ENCODE assay signal across 33 mouse cellular contexts in genomic region chr12:86364285-86364684, GRCm38 (mm10). TPM values are rescaled to one million over a fixed set of nuclear protein-coding genes. Genes with fewer than 3 reads are reported as not detected.
DNase-seq lines count a peak whose midpoint lies in the region; ATAC-seq and TF ChIP-seq lines count a peak whose summit lies in the region.
"Had no signal": no experiment of that assay in that cellular context is flagged by ENCODE, and none has a peak within 500 bp of the region (broad histone marks: within the 10 kb centered on the region; RNA-seq: fewer than 3 reads in every experiment).

No protein-coding gene starts in this region.

- H3K4me3 ChIP-seq in forebrain, embryonic 12.5 days (replicated peaks): no peak overlapping the region
- H3K4me3 ChIP-seq in forebrain, embryonic 11.5 days (ENCODE audit: low read depth, low read length): no peak overlapping the region
- no peak overlapping the region for H3K4me3 ChIP-seq in hindbrain, embryonic 14.5 days (replicated peaks; ENCODE audit: low read length)
- no peak overlapping the region for H3K4me3 ChIP-seq in hindbrain, embryonic 12.5 days
- H3K4me3 ChIP-seq in midbrain, embryonic 11.5 days (ENCODE audit: low read depth, low read length): no peak overlapping the region
- H3K4me3 ChIP-seq in midbrain, embryonic 16.5 days (ENCODE audit: low read depth, low read length): no peak overlapping the region
- H3K4me3 ChIP-seq: gastrocnemius, adult 2 months; left cerebral cortex, adult 2 months; limb, embryonic 15.5 days; liver, embryonic 13.5 days; myocyte; neural tube, embryonic 12.5 days had no signal

- TF ChIP-seq POLR2A in brain, embryonic 14.5 days (IDR thresholded peaks at IDR 0.05; ENCODE audit: borderline replicate concordance, extremely low read depth, insufficient read depth, insufficient read length, poor library complexity, severe bottlenecking): no peak

- H3K9me3 ChIP-seq in forebrain, embryonic 12.5 days: no peaks in the 10 kb centered on the region
- no peaks in the 10 kb centered on the region for H3K9me3 ChIP-seq in forebrain, embryonic 11.5 days (ENCODE audit: control insufficient read depth, low read length)
- no peaks in the 10 kb centered on the region for H3K9me3 ChIP-seq in hindbrain, embryonic 14.5 days (ENCODE audit: control insufficient read depth, low read length)
- H3K9me3 ChIP-seq in hindbrain, embryonic 12.5 days (replicated peaks): no peaks in the 10 kb centered on the region
- no peaks in the 10 kb centered on the region for H3K9me3 ChIP-seq in midbrain, embryonic 11.5 days (ENCODE audit: control insufficient read depth, low read length)
- no peaks in the 10 kb centered on the region for H3K9me3 ChIP-seq in midbrain, embryonic 16.5 days (replicated peaks; ENCODE audit: control insufficient read depth, low read length, poor library complexity, severe bottlenecking)
- H3K9me3 ChIP-seq: limb, embryonic 15.5 days; liver, embryonic 13.5 days; neural tube, embryonic 12.5 days had no signal

- H3K4me2 ChIP-seq in forebrain, embryonic 12.5 days: 0 out of 2 replicates have a peak overlapping the region, but pooled peaks have one; percentile 13
- H3K4me2 ChIP-seq in forebrain, embryonic 11.5 days (ENCODE audit: low read depth, low read length, severe bottlenecking): no peak overlapping the region
- H3K4me2 ChIP-seq in hindbrain, embryonic 14.5 days (replicated peaks): no peak overlapping the region
- H3K4me2 ChIP-seq in hindbrain, embryonic 12.5 days (replicated peaks): no peak overlapping the region
- H3K4me2 ChIP-seq in midbrain, embryonic 11.5 days: no peak overlapping the region
- H3K4me2 ChIP-seq in midbrain, embryonic 16.5 days (ENCODE audit: low read length): no peak overlapping the region
- H3K4me2 ChIP-seq: heart, embryonic 11.5 days; limb, embryonic 15.5 days; liver, embryonic 13.5 days; neural tube, embryonic 12.5 days had no signal

- TF ChIP-seq CTCF in brain, embryonic 14.5 days (IDR thresholded peaks at IDR 0.05; ENCODE audit: borderline replicate concordance, extremely low read depth, insufficient read depth, insufficient read length): no peak

- ATAC-seq in forebrain, embryonic 12.5 days (ENCODE audit: low FRiP score): 0 out of 2 replicates have a peak, but pooled peaks have one; percentile 36
- ATAC-seq in forebrain, embryonic 11.5 days (replicated peaks; ENCODE audit: low FRiP score): no peak
- no peak for ATAC-seq in hindbrain, embryonic 14.5 days (ENCODE audit: low FRiP score)
- no peak for ATAC-seq in hindbrain, embryonic 12.5 days (ENCODE audit: low FRiP score)
- no peak for ATAC-seq in midbrain, embryonic 11.5 days (ENCODE audit: low FRiP score)
- ATAC-seq in midbrain, embryonic 16.5 days: no peak
- ATAC-seq: CD4-positive, CD25-positive, alpha-beta regulatory T cell, adult 4 months; inflammation-experienced regulatory T-cells, adult 6 months had no signal

- 11% methylated on average over 5 of the region's 5 CpGs for WGBS in forebrain, embryonic 12.5 days
- WGBS in forebrain, embryonic 11.5 days: 13% methylated on average over 5 of the region's 5 CpGs
- 10% methylated on average over 5 of the region's 5 CpGs for WGBS in hindbrain, embryonic 14.5 days
- 6% methylated on average over 5 of the region's 5 CpGs for WGBS in hindbrain, embryonic 12.5 days
- WGBS in midbrain, embryonic 11.5 days: 14% methylated on average over 5 of the region's 5 CpGs
- 9% methylated on average over 5 of the region's 5 CpGs for WGBS in midbrain, embryonic 16.5 days

- H3K9ac ChIP-seq in forebrain, embryonic 12.5 days: no peak overlapping the region
- H3K9ac ChIP-seq in forebrain, embryonic 11.5 days (ENCODE audit: low read length): no peak overlapping the region
- no peak overlapping the region for H3K9ac ChIP-seq in hindbrain, embryonic 14.5 days
- H3K9ac ChIP-seq in hindbrain, embryonic 12.5 days: no peak overlapping the region
- no peak overlapping the region for H3K9ac ChIP-seq in midbrain, embryonic 11.5 days (ENCODE audit: low read length)
- H3K9ac ChIP-seq in midbrain, embryonic 16.5 days (ENCODE audit: low read depth, low read length): no peak overlapping the region
- H3K9ac ChIP-seq: limb, embryonic 15.5 days; liver, embryonic 13.5 days; neural tube, embryonic 12.5 days had no signal

- H3K36me3 ChIP-seq in forebrain, embryonic 12.5 days (replicated peaks): no peaks in the 10 kb centered on the region
- no peaks in the 10 kb centered on the region for H3K36me3 ChIP-seq in forebrain, embryonic 11.5 days (ENCODE audit: control insufficient read depth, insufficient read depth, low read length)
- H3K36me3 ChIP-seq in hindbrain, embryonic 14.5 days (replicated peaks; ENCODE audit: control insufficient read depth, insufficient read depth): no peaks in the 10 kb centered on the region
- no peaks in the 10 kb centered on the region for H3K36me3 ChIP-seq in hindbrain, embryonic 12.5 days
- H3K36me3 ChIP-seq in midbrain, embryonic 11.5 days (ENCODE audit: control insufficient read depth, insufficient read depth, low read length): no peaks in the 10 kb centered on the region
- no peaks in the 10 kb centered on the region for H3K36me3 ChIP-seq in midbrain, embryonic 16.5 days (ENCODE audit: control insufficient read depth, insufficient read depth, low read length)
- H3K36me3 ChIP-seq: limb, embryonic 15.5 days; liver, embryonic 13.5 days; neural tube, embryonic 12.5 days had no signal

- peaks cover 51% of the 10 kb centered on the region for H3K4me1 ChIP-seq in forebrain, embryonic 12.5 days
- H3K4me1 ChIP-seq in forebrain, embryonic 11.5 days (replicated peaks; ENCODE audit: control insufficient read depth, insufficient read depth, low read length): peaks cover 17% of the 10 kb centered on the region
- H3K4me1 ChIP-seq in hindbrain, embryonic 14.5 days (replicated peaks; ENCODE audit: control insufficient read depth, insufficient read depth, low read length): peaks cover 42% of the 10 kb centered on the region
- H3K4me1 ChIP-seq in hindbrain, embryonic 12.5 days: peaks cover 47% of the 10 kb centered on the region
- peaks cover 29% of the 10 kb centered on the region for H3K4me1 ChIP-seq in midbrain, embryonic 11.5 days (ENCODE audit: control insufficient read depth, insufficient read depth, low read length)
- H3K4me1 ChIP-seq in midbrain, embryonic 16.5 days (ENCODE audit: control insufficient read depth, insufficient read depth, low read length): peaks cover 17% of the 10 kb centered on the region
- H3K4me1 ChIP-seq: liver, embryonic 13.5 days had no signal

- intact Hi-C loops in left cerebral cortex, postnatal 14 days (cut with DNase I): no loop called here

- H3K27ac ChIP-seq in forebrain, embryonic 12.5 days: 0 out of 2 replicates have a peak overlapping the region, but pooled peaks have one; percentile 19
- H3K27ac ChIP-seq in forebrain, embryonic 11.5 days (ENCODE audit: low read depth, low read length): no peak overlapping the region
- H3K27ac ChIP-seq in hindbrain, embryonic 14.5 days: 0 out of 2 replicates have a peak overlapping the region, but pooled peaks have one; percentile 32
- H3K27ac ChIP-seq in hindbrain, embryonic 12.5 days: no peak overlapping the region
- no peak overlapping the region for H3K27ac ChIP-seq in midbrain, embryonic 11.5 days (ENCODE audit: low read depth, low read length)
- H3K27ac ChIP-seq in midbrain, embryonic 16.5 days (ENCODE audit: low read length): no peak overlapping the region
- H3K27ac ChIP-seq: gastrocnemius, adult 2 months; left cerebral cortex, adult 2 months; limb, embryonic 15.5 days; liver, embryonic 13.5 days; neural tube, embryonic 12.5 days; stomach, postnatal 0 days had no signal

- no peak for DNase-seq in forebrain, embryonic 11.5 days (ENCODE audit: low spot score)
- DNase-seq in hindbrain, embryonic 14.5 days (ENCODE audit: low spot score): no peak
- peak; percentile 81 for DNase-seq in midbrain, embryonic 11.5 days (ENCODE audit: low spot score, missing footprints)
- DNase-seq in brain, embryonic 14.5 days (ENCODE audit: low read depth): peak; percentile 50
- no peak for DNase-seq in left cerebral cortex, postnatal 14 days (ENCODE audit: low spot score in 2 of 2)
- DNase-seq: adrenal gland, postnatal 36 days; cerebellum, adult 2 months; cerebellum, postnatal 14 days; gastrocnemius, adult 2 months; gastrocnemius, postnatal 36 days; heart, adult 18-20 months; heart, postnatal 36 days; kidney, adult 11 months; kidney, postnatal 14 days; layer of hippocampus, adult 9-11 months; liver, embryonic 13.5 days; lung, adult 18-20 months; lung, postnatal 14 days; right cerebral cortex, adult 18-20 months; right cerebral cortex, postnatal 4 days; thymus, adult 18-20 months; thymus, postnatal 25 days had no signal

- peaks cover 40% of the 10 kb centered on the region for H3K27me3 ChIP-seq in forebrain, embryonic 12.5 days
- H3K27me3 ChIP-seq in forebrain, embryonic 11.5 days (ENCODE audit: control insufficient read depth, insufficient read depth, low read length): peaks cover 2% of the 10 kb centered on the region; the same call in 1 of the 2 replicates
- peaks cover 6% of the 10 kb centered on the region; the same call in 1 of the 2 replicates for H3K27me3 ChIP-seq in hindbrain, embryonic 14.5 days (ENCODE audit: control insufficient read depth, insufficient read depth, low read length)
- H3K27me3 ChIP-seq in hindbrain, embryonic 12.5 days: peaks cover 30% of the 10 kb centered on the region
- H3K27me3 ChIP-seq in midbrain, embryonic 11.5 days (ENCODE audit: control insufficient read depth, insufficient read depth, low read length): peaks cover 2% of the 10 kb centered on the region; the same call in 1 of the 2 replicates
- no peaks in the 10 kb centered on the region; the same call in 1 of the 2 replicates for H3K27me3 ChIP-seq in midbrain, embryonic 16.5 days (ENCODE audit: control insufficient read depth, insufficient read depth, low read depth, low read length)

RNA-seq across cellular contexts. Expression of gene Esrrb, which starts 3.4 kb away (rescaled TPM):
- polyA plus RNA-seq in forebrain, embryonic 12.5 days (2016; fragmentation: Nextera tagmentation; extraction: Ambion mirVana): 0.21 and 0.41 TPM in 2 replicates
- polyA plus RNA-seq in forebrain, embryonic 11.5 days (2014; fragmentation: Nextera tagmentation; extraction: Ambion mirVana): 0.13 TPM in 1 of 2 replicates, not detected in the other
- 2.7 and 4.2 TPM in 2 replicates for polyA plus RNA-seq in hindbrain, embryonic 14.5 days (2014; fragmentation: Nextera tagmentation; extraction: Ambion mirVana)
- 1.7 and 3.2 TPM in 2 replicates for polyA plus RNA-seq in hindbrain, embryonic 12.5 days (2016; fragmentation: Nextera tagmentation; extraction: Ambion mirVana)
- 1.00 and 1.3 TPM in 2 replicates for polyA plus RNA-seq in midbrain, embryonic 11.5 days (2014; fragmentation: Nextera tagmentation; extraction: Ambion mirVana)
- 4.7 and 4.9 TPM in 2 replicates for polyA plus RNA-seq in midbrain, embryonic 16.5 days (2015; fragmentation: Nextera tagmentation; extraction: Ambion mirVana)
- polyA plus RNA-seq in brain, embryonic 14.5 days (2012; rRNA removed): 5.7 and 12.3 TPM in 2 replicates
- total RNA-seq in left cerebral cortex, postnatal 14 days (2021): 1 to 10 TPM; 1.8 to 1.9 TPM
- polyA plus RNA-seq: CD4-positive, CD25-positive, alpha-beta regulatory T cell, adult 4 months; liver, embryonic 13.5 days had no signal

Comparison
In these comparisons a context has a peak if more than half of its experiments do, and no peak if none do; other contexts are left out.
1. H3K27ac ChIP-seq: peak in forebrain, embryonic 12.5 days (single experiment) and hindbrain, embryonic 14.5 days (single experiment); none in forebrain, embryonic 11.5 days (single experiment), hindbrain, embryonic 12.5 days (single experiment), midbrain, embryonic 11.5 days (single experiment) and midbrain, embryonic 16.5 days (single experiment).
2. DNase-seq: peak in midbrain, embryonic 11.5 days (single experiment) and brain, embryonic 14.5 days (single experiment); none in forebrain, embryonic 11.5 days (single experiment), hindbrain, embryonic 14.5 days (single experiment) and left cerebral cortex, postnatal 14 days (0 of 2).